Mouse (Mus musculus) skeletal muscle tissue, postnatal 0 days (tissue): ENCODE results near the gene Pitpnc1. TPM values are rescaled to one million over a fixed set of nuclear protein-coding genes. Genes with fewer than 3 reads are reported as not detected.

ENCODE experiments used
- polyA plus RNA-seq: library from polyadenylated mRNA; unstranded; fragments of >200 nt; fragmentation: Nextera tagmentation; extraction: Ambion mirVana; gene quantifications from 2 replicates; pipeline ENCODE4 v1.2.1, GENCODE M21; 2015

The Pitpnc1 gene
- 22.2 and 25.9 TPM in 2 replicates for polyA plus RNA-seq

GRCm38 (mm10) chr11:107470521-107471041 lies at the start of gene Pitpnc1:
Gene Pitpnc1 (minus strand): TSS chr11:107470699.

GRCm38 (mm10) chr11:107479053-107479861 lies 8.8 kb upstream of the Pitpnc1 start, which contains the start of gene Psmd12:
Gene Psmd12 (plus strand): TSS chr11:107479484.

GRCm38 (mm10) chr11:107188565-107189552 lies 281.6 kb downstream of the Pitpnc1 start, which contains the start of gene Nol11:
Gene Nol11 (minus strand): TSS chr11:107189381.

Other genes with a start within 250 kb of the Pitpnc1 start
- 145 and 159 TPM in 2 replicates for gene Psmd12, start 8.8 kb upstream of the Pitpnc1 start, polyA plus RNA-seq
- gene Helz, start 77.2 kb upstream of the Pitpnc1 start, polyA plus RNA-seq: 5.9 and 6.2 TPM in 2 replicates
- gene Cacng1, start 245.8 kb upstream of the Pitpnc1 start, polyA plus RNA-seq: 513 and 599 TPM in 2 replicates